Mouse (Mus musculus) thymus, postnatal 10 days (tissue): ENCODE measurements around the gene Paxip1.

ENCODE experiments used
- DNase-seq, 2 experiments: peaks; one replicate each; pipeline ENCODE4 v3.0.0; 2021; ENCODE audit warnings: low spot score in 2 of 2

The Paxip1 gene

DNA sequence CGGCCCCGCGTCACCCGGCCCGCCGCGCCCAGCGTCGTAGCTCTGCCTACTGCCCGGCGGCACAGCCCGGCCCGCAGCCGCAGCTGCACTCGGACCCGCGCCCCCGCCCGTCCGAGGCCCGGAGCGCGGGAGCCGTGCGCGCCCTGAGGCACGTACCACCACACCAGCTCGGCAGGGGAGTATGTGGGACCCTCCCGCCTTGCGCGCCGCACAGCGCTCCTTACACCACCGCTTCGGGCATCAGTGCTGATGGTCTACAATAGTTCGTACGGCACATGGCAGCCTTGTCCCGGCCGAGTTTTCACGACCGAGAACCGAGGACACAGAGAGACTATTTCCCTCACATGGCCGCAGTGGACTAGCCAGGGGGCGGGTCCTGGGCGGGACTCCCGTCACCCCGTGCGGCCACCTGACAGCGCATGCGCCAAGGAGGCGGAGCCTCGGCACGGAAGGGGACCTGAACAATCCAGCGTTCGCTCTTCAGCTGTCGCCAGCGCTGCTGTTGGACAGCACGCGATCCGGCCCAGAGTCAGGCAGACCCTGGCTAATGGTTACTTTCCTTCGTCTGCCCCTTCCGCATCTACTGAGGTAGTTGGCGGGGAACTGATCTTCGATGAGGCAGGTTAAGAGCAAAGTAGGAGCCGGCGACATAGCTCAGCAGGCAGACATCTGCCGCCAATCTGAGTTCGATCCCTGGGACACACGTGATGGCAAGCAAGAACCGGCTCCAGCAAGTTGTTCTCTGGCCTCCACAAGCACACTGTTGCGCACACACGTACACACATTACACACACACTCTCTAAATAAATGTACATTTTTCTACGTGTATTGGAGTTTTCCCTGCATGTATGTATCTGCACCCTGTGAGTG is at the start of gene Paxip1:
Paxip1 (minus strand) TSS at position 389 of the 870 bp plus-strand sequence.
- peak; percentile 93 to 96 for DNase-seq

DNA sequence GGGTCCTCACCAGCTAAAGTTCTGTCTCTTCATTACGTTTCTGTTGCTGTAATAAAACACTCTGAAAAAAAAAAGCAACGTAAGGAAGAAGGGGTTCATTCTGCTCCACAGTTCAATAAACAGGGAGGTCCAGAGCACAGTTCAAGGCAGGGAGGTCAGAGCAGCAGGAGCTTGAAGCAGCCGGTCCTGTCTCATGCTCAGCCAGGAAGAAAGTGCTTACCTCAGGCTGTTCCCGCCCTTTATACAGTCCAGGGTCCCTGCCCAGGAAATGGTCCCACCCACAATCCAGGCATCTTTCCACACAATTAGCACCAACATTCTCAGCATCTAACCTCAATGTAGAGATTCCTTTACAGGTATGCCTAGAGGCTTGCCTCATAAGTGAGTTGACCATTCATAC is 46.6 kb upstream of the Paxip1 start:
- DNase-seq, result no peak

DNA sequence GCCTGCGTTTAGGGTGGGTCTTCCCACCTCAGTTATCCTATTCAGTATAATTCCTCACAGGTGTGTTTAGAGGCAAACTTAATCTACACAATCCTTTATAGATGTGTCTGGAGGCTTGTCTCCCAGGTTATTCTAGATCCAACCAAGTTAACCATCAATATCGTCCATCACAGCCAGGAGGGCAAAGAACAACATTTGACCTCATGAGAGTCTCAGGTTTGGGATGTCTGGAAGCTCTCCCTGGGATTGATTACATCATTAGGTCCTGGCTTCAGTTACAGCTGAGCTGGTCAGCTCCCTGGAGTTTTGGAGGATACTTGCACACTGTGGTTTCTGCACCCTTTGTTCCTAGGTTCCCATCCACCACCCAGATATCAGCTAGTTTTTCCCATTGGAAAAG is 43.6 kb upstream of the Paxip1 start:
- DNase-seq, result no peak

DNA sequence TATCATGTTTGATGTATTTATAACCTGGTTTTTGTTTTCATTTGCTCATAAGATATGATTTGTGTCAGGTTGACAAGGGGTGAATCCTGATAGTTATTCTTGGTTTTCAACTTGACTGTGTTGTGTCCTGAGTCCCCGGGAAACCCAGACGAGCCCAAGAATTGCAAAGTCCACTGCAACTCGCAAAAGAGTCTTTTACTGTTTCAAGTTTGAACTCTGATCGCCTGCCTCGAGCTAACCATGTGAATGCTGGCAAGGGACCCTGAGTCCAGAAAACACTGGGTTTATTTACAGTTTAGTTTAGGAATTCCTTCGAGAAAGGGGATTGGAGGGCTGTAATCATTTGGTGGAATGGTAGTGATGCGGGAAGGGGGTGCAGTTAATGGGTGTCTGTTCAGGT is 36.5 kb upstream of the Paxip1 start:
- no peak for DNase-seq

DNA sequence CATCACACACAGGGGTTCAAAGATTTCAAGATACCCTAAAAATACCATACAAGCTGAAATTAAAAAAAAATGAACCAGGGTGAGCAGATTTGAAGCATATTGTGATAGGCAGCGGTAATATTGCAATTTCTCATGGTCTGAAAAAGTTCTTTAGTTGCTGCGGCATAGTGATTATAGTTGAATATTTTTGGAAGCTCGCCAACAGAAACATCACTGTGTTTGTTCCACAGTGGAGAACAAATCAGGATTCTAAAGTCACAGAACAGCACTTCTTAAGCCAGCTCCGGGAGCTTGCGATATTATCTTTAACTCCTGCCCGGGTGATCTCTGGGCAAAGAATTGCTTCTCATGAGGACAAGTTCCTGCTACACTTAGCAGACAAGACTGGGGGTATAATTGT is 29.7 kb upstream of the Paxip1 start:
- no peak for DNase-seq

DNA sequence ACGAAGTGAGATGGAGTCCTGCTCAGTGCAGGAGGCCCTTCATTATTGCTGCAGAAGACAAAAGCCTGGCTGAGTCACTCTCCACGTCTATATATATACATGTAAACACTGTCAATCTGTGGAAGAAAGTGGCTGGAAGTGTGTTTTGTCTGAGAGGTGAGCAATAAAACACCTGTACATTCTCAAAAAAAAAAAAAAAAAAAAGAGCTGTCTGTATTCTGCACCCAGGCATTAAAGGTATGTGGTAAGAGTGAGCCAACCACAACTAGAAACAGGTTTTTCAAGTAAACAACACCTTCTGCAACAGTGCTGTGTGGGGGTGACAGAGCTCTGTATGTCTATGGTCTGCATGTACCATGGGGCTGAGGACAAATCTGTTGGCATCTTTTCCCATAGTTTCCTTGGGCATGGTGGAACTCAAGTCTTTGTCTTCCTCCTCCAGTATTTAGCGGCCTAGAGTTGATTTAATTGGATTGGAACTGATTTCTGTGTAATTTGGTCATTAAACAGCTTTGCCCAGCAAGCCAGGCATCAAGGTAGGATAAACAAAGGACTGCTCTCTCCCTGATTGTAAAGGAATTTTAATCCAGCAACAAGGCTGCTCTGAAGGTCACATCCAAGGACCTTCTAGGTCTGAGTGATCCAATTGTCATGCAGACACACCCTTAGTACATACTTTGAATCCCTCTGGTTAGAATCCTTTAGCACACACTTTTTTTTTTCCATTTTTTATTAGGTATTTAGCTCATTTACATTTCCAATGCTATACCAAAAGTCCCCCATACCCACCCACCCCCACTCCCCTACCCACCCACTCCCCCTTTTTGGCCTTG is 27.6 kb upstream of the Paxip1 start:
- DNase-seq, result no peak

DNA sequence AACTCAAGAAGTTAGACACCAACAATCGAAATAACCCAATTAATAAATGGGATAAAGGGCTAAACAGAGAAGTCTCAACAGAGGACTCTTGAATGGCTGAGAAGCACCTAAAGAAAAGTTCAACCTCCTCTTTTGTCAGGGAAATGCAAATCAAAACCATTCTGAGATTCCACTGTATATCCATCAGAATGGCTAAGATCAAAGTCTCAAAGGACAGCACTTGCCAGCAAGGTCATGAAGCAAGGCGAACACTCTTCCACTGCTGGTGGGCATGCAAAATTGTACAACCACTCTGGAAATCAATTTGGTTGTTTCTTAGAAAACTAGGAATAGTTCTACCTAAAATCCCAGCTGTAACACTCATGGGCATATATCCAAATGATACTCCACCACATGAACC is 22.8 kb upstream of the Paxip1 start:
- no peak for DNase-seq

DNA sequence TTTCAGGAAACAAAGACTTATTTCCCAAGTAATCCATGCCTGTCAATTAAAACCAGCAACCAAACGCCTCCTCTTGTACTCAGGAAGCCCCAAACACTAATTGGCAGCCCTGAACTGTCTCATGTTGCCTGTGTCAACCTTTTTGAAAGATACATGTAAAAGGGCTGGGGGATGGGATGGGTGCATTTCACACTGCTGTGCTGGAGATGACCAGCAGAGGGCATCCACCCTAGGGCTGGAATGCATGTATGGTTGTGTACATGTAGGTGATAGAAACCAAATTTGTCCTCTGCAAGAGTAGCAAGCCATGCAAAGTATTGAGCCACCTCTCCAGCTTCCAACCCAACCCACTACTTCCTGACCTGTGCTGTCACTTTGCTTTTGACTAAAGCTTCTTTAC is 2.4 kb upstream of the Paxip1 start:
- DNase-seq, result peak; percentile 72 to 81

DNA sequence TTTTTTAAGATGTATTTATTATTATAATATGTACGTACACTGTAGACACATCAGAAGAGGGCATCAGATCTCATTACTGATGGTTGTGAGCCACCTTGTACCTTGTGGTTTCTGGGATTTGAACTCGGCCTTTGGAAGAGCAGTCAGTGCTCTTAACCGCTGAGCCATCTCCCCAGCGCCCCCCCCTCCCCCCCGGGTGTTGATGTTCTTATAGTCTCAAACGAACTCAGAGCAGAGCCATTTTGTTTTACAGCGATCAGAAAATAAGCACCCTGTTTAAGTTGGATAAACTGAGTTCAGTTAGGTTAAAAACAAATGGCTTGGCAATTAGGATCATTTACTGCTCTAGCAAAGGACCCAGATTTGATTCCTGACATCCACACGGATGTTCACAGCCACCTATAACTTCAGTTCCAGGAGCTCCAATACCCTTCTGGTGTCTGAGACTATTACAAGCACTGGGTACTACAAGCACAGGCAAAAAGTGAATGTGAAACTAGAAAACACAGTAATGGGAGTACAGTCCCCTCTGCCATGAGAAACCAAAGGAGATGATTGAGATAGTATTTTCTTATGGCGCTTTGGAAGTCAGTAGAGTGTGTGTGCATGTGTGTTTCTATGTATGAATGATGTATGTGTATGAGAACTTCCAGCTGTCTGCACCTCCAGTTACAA is 1.2 kb upstream of the Paxip1 start:
- DNase-seq, result no peak

DNA sequence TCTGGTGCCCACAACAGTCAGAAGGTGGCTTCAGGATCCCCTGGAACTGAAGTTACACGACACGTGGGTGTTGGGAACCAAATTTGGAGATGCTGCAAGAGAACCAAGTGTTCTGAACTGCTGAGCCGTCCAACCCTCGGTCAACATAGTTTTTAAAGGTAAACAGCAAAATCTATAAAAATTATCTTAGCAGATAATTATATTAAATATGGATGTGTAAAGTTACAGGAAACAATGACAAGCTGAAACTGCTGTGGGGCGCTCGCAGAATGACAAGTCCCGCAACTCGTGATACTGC is 631 bp upstream of the Paxip1 start:
- no peak for DNase-seq

DNA sequence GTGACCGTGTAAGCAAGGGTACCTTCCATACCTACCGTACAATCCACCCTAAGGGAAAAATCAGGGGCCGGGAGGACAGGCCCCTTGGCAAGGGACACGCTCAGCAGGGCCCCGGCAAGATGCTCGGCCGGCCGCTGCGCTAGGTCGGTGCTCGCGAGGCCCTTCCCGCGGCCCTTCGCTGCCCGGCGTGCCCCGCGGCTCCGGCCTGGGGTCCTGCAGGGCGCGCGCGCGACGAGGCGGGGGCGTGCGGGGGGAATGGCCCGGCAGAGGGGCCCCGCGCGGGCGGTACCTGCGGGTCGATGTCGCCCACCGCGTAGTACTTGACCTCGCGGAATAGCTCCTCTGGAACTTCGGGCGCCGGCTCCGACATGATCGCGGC is 592 bp downstream of the Paxip1 start:
- DNase-seq, result peak; percentile 44 to 47

DNA sequence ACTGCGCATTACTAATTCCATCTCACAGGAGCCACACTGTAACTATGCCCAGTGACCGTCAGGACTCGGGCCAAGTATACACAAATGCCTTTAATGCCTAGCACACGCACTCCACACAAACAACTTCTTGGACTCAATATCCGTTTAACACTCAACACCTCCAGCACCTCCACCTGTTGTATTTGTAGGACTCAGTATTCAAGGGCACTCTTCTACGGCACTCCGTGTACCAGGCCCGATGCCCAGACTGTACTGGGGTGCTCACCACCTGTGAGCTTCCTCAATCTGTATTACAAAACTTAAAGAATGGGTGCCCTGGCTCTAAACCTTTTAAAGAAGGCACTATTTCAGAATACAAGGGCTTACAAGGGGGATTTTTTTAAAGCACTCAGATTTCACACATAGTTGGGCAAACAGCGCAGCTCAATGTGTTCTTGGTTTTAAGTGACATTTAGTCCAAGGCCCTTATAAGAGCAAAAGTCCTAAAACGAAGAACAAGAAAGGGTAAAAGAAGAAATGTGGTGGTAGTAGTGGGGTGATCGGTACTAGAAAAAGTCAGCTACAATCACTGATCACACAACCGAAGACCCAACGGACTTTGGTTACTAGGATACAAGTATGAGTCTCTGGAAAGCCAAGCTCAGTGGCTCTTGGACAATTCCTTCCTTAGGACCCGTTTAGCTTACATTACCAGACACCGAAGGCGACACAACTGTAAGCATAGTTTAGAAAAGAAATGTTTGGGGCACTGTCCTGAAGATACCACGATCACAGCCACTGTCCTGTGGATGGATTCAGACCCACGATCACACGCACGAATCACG is 1.2 kb downstream of the Paxip1 start:
- no peak for DNase-seq

DNA sequence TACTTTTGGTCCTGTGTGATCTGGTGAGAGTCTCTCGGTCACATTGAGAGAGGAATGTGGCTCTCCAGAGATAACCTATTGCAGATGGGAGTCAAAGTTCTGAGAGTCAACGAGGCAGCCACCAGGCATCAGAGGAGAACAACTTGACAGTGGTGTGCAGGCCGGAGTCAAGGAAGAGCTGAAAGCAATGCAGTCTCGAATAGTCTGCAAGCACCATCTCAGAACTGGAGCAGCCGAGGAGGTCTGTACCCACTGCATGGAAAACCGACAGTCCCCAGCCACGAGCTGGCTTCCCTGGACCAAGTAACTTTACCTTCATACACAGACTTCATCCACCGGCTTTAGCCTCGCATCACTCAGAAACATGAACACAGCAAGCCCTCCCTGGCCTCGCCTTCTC is 1.9 kb downstream of the Paxip1 start:
- DNase-seq, result no peak

DNA sequence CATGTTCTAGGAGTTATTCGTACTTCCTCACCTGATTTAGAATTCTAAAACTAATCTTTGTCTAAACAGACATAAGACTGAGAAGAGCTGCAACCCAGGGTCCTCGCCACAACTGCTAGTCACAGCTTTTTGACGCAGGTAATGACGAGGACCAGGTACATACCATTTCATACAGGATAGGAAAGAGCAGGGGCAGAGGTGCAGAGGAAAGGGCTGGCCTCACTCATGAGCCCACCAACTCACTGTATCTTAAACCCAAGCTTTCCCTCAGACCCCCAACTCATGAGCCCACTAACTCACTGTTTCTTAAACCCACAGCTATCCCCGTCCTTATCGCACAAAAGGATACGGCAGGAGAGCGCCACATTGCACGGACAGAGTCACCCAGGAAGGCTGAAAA is 8.1 kb downstream of the Paxip1 start:
- DNase-seq, result no peak

DNA sequence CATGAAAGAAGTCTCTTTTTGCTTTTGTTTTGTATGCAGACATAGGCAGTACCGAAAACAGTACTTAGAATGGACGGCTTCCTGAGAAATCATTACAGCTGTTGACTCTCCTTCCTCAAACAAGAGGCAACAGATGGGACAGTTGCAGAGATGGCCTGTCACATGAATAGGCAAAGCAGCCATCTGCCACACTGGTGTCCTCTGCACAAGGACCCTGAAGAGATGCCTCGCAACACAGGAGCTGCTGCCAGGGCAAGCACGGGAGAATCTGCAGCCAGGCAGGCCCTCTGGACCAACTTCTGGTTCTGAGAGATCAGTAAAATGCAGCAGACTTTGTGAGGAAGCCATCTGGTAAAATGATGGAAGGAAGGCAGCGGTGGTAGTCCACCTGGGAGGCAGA is 23.5 kb downstream of the Paxip1 start:
- no peak for DNase-seq

DNA sequence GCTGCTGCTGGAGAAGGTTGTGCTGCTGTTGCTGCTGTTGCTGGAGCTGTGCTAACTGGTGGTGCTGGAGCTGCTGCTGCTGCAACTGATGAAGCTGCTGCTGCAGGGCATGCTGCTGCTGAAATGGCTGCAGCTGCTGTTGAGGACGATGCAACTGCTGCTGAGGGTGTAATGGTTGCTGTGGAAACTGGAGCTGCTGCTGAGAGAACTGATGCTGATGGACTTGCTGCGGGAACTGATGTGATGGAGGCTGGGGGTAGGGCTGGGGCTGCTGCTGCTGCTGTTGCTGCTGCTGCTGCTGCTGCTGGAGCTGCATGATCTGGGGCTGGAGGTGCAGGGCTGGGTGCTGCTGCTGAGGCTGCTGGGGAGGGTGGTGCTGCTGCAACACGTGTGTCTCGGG is 25.7 kb downstream of the Paxip1 start:
- no peak for DNase-seq

DNA sequence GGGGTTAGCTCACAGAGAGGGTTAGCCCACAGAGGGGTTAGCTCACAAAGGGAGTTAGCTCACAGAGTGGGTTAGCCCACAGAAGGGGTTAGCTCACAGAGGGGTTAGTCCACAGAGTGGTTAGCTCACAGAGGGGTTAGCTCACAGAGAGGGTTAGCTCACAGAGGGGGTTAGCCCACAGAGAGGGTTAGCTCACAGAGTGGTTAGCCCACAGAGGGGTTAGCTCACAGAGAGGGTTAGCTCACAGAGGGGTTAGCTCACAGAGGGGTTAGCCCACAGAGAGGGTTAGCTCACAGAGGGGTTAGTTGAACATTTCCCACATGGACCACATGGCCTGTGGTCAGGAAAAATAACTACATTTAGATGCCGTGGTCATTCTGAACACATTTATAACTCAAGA is 46.5 kb downstream of the Paxip1 start:
- no peak for DNase-seq

DNA sequence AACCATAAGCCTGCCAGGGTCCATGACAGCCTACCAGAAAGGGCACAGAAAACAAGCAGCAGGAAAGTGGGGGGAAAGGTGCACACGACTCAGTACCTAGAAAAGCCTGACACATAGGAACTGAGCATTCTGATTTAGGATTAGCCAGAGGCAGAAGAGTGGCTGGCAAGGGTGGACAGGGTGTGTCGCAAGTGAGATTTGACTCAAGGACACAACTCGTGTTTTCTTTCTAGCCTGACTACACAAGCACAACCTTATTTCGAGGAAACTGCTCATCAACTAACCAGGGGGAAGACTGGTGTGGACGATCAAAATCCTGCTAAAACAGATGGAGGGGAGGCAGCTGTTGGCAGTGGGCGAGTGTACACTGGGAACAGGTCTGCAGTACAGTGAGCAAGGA is 52.3 kb downstream of the Paxip1 start:
- DNase-seq, result no peak

DNA sequence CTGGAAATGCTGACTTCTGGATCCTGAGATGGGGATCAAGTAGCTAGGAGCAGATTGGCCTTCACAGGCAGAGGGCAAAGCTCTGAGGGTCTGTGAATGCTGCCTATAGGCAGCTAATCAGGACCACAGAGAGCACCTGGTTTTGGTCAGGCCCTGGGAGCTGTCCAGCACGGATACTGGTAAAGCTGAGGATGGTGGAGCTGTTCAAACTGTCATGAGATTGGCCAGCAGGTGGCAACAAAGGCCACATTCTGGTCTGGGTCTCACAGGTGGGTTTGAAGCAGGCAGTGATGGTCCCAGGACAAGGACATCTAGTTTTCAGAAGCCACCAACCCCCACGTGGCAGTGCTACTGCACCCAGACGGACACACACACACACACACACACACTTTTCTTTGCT is 54.3 kb downstream of the Paxip1 start:
- peak in 1 of 2 experiments; percentile 11 for DNase-seq

DNA sequence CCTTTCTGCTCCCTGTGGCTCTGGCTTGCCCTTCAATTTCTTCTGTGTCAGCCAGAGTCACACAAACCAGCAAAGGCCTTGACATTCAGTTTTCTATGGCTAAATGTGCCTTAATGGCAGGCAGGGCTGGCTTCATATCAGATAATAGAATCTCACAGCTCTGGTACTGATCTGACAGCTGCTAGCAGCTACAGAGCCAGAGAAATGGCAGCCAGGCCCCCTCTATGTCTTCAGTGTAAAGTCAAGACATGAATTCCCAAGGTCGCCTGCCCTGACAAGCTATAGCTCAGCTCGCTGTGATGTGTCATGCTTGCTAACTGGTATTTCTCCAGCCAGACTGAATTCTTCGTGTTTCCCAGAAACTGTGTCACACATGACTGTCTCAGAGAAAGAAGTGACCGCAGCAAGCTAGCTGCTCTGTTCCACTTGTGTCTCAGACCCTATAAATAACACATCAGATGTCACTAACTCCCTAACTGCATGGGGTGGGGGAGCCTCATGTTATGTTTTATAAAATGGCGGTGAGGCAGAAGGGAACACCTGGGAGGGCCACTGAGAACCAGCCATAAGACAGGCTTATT is 59.1 kb downstream of the Paxip1 start:
- no peak for DNase-seq

DNA sequence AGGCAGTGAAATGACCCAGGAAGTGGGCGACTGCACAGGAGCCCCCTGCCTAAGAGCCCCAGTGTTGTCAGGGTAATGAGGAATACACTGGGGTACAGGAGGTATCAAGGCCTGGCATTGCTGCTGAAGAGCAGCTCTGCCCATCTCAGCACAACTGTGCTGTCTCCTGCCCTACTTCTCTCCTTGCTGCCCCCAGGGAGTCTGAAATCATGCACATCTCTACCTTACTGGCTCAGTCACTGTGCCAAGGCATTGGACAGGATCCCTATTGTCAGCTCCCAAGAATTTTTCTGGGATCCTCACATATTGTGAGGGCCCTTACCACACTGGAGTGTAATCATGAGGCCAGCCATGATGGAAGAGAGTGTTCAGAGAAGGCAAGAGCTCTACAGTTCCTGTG is 60.1 kb downstream of the Paxip1 start:
- DNase-seq, result no peak

DNA sequence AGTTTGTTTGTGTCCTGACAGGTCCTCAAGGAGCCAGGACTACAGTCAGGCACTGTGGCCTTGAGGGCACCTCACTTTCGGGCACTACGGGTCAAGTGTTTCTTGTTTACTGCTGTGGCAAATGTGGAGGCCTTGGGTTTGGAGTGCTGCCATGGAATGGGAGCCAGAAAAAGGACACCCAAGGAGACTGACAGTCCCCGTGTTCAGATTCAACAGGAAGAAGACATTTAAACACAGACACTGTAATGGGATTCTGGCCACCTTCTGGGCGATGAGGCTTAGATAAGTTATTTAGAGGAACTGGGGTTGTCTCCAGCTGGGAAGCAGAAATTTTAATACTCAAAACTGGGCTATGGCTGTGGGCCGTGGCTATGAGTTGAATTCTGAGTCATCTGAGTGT is 60.8 kb downstream of the Paxip1 start:
- DNase-seq, result no peak
